Mouse (Mus musculus) heart, embryonic 15.5 days (tissue): ENCODE results near the gene Wap. TPM values are rescaled to one million over a fixed set of nuclear protein-coding genes. Genes with fewer than 3 reads are reported as not detected.

Experiments
- polyA plus RNA-seq: library from polyadenylated mRNA; unstranded; fragments of >200 nt; fragmentation: Nextera tagmentation; extraction: Ambion mirVana; gene quantifications from 2 replicates; pipeline ENCODE4 v1.2.1, GENCODE M21; 2015

Gene Wap
- polyA plus RNA-seq, 1 experiment from 2014 or later, result not detected

Other genes starting within 250 kb of the Wap start
- gene Zmiz2, start 249.6 kb downstream of the Wap start, polyA plus RNA-seq, result 6.6 and 8.2 TPM in 2 replicates
- 3,680 and 4,098 TPM in 2 replicates for gene Ppia, start 223.2 kb downstream of the Wap start, polyA plus RNA-seq
- 318 and 327 TPM in 2 replicates for gene H2afv, start 194.2 kb downstream of the Wap start, polyA plus RNA-seq
- 24.0 and 26.1 TPM in 2 replicates for gene Purb, start 162.7 kb downstream of the Wap start, polyA plus RNA-seq
- gene Myo1g, start 117.7 kb downstream of the Wap start, polyA plus RNA-seq, result 1.2 and 4.9 TPM in 2 replicates
- 44.7 and 68.9 TPM in 2 replicates for gene Ccm2, start 91.8 kb downstream of the Wap start, polyA plus RNA-seq
- gene Nacad, start 32.6 kb downstream of the Wap start, polyA plus RNA-seq, result 1.1 and 3.3 TPM in 2 replicates
- gene Tbrg4, start 12.6 kb downstream of the Wap start, polyA plus RNA-seq, result 38.8 and 48.5 TPM in 2 replicates
- gene Ramp3, start 19.9 kb upstream of the Wap start, polyA plus RNA-seq, result 2.6 and 4.0 TPM in 2 replicates
- gene Gm11983, start 199.0 kb upstream of the Wap start, polyA plus RNA-seq, result not detected in 2 replicates